Mouse (Mus musculus): ENCODE measurements around the gene Zfp39.

DNA sequence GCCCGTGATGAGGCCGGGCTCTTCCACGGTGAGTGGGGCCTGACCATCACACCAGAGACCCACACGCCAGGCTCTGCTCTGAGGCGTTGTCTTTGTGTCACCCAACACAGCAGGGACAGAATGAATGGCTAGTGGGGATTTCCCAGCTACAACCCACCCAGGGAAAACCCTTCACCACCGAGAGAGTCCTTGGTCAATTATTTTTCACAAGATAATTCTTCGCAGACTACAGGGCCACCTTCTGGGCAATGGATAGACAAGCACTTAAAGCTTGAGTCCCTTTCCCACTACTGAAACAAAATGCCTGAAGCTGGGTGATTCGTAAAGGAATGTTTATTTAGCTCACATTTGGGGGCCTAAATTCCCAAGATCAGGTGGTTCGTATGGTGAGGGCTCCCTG lies 18.4 kb upstream of the Zfp39 start:
- TF ChIP-seq TBP (conservative IDR thresholded peaks at IDR 0.05; ENCODE audit: low read depth, low read length): no peak
- no peak for TF ChIP-seq HCFC1 (IDR thresholded peaks at IDR 0.05; ENCODE audit: low read depth, low read length)

Data from CH12.LX (cell line).